Mouse (Mus musculus): ENCODE measurements around the gene Zfp688. TPM values are rescaled to one million over a fixed set of nuclear protein-coding genes. Genes with fewer than 3 reads are reported as not detected.
"Not testable (repeated sequence)": the region's sequence is repeated elsewhere in the genome, so short reads cannot be mapped to it uniquely, and the experiment has no call there.

Zfp688 gene
- polyA plus RNA-seq, 1 experiment from 2014 or later: 29.0 TPM

DNA sequence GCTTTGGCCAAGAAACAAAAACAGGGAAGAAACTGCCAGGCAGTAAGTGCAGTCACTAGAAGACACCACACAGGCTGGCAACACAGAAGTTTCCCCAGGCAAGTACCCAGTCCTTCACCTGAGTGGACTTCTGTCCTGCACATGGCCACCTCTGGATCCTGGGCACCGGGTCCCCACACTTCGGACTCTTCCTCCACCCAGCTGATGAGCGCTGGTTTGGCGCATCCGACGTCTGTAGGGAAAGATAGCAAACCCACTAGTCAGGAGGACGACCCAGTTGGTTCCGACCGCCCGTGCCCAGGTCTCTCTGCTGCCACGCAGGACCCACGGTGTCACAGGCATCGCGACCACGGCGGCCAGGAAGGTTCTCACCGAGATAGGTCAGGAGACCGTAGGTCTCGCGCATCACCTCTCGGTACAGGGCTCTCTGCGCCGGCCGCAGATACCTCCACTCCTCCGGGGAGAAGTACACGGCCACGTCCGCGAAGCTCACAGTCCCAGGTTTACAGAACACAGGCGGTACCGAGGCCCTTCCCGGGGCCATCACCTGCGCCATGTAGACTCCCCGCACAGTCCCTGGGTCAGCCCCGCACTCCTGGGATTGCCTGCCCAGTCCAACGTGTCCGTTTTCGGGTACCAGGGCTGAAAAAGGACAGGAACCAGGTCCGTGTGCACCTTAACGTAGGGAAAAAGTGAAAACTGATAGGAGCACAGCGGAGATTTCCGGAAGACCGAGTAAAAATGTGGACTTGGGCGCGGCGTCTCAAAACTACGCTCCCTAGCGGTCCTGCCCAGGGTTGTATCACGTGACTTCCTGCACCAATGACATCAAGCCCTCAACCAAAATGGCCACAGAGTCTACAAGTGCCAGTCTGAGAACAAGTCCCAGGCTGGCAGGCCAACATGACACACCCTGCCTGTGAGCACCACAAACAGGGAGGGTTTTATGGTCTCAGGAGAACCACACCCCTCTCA is 46.3 kb downstream of the Zfp688 start, which contains the start of gene Zfp747:
TSS of gene Zfp747 (minus strand) at position 780 of the 975 bp plus-strand sequence.
- H3K27me3 ChIP-seq (replicated peaks; ENCODE audit: low read depth, poor library complexity, severe bottlenecking); H3K4me1 ChIP-seq; H3K9me3 ChIP-seq: not testable (repeated sequence)
- Histone ChIP-seq H3K4me3 (peak within 1 kb of the TSS; percentile 78), H3K36me3 (replicated peaks) (peaks cover 33% of the 10 kb centered on the region), H3K27ac (replicated peaks) (peak within 1 kb of the TSS; percentile 84)
- peak; percentile 87 for DNase-seq (ENCODE audit: low spot score)
- WGBS: 4% methylated on average over 49 of the region's 49 CpGs

DNA sequence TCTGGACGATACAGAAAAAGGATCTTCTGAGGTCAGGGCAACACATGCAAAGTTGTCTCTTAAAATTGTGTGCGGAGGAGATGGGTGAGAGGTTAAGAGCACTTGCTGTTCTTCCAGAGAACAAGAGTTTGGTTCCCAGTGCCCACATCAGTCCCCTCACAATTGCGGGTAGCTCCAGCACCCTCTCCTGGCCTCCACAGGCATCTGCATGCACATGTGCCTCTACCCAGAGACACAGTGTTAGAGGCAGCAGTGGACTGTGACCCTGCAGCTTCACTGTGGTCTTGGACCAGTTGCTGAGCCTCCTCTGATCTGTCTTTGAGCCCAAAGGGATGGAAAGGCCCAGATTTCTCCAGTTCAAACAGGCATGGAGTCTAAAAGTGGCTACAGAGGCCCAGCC is 50.0 kb downstream of the Zfp688 start:
- 80% methylated on average over 3 of the region's 3 CpGs for WGBS
- not testable (repeated sequence) for H3K9me3 ChIP-seq; DNase-seq (ENCODE audit: low spot score); H3K4me3 ChIP-seq; H3K27ac ChIP-seq (replicated peaks); H3K4me1 ChIP-seq; H3K27me3 ChIP-seq (replicated peaks; ENCODE audit: low read depth, poor library complexity, severe bottlenecking)
- H3K36me3 ChIP-seq (replicated peaks): peaks cover 33% of the 10 kb centered on the region

DNA sequence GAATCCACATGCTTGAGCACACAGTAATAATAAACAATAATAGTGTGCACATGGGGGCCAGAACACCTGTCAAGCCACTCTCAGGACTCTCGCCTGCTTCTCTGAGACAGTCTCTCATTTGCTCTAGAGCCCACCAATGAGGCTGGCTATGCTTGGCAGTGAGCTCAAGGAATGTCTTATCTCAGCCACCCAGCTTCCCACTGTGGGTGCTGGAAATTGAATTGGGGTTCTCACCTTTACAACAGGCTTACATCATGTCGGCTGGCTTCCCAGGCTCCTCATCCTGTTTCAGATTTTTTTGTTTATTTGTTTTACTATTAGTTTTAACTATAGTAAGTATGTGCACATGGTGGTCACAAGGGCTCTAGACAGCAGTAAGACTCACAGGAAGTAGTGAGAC is 50.7 kb downstream of the Zfp688 start:
- Histone ChIP-seq H3K4me3 (no peak overlapping the region), H3K9me3 (peaks cover 10% of the 10 kb centered on the region), H3K4me1 (peaks cover 9% of the 10 kb centered on the region), H3K27ac (replicated peaks) (no peak overlapping the region), H3K36me3 (replicated peaks) (peaks cover 33% of the 10 kb centered on the region), H3K27me3 (replicated peaks; ENCODE audit: low read depth, poor library complexity, severe bottlenecking) (no peaks in the 10 kb centered on the region)
- no peak for DNase-seq (ENCODE audit: low spot score)
- WGBS: 81% methylated on average over 2 of the region's 2 CpGs

Other genes starting within 250 kb of the Zfp688 start
- 89.9 and 93.4 TPM in 2 replicates for gene Cd2bp2, start 226.0 kb downstream of the Zfp688 start, polyA plus RNA-seq (2016; fragmentation: Nextera tagmentation; extraction: Ambion mirVana)
- gene Tbc1d10b, start 213.6 kb downstream of the Zfp688 start, polyA plus RNA-seq (2016; fragmentation: Nextera tagmentation; extraction: Ambion mirVana): 31.3 and 34.4 TPM in 2 replicates
- 9.3 and 10.7 TPM in 2 replicates for gene Mylpf, start 213.2 kb downstream of the Zfp688 start, polyA plus RNA-seq (2016; fragmentation: Nextera tagmentation; extraction: Ambion mirVana)
- 73.5 and 75.8 TPM in 2 replicates for gene Zfp553, start 189.0 kb downstream of the Zfp688 start, polyA plus RNA-seq (2016; fragmentation: Nextera tagmentation; extraction: Ambion mirVana)
- 27.3 and 30.0 TPM in 2 replicates for gene Sept1, start 188.9 kb downstream of the Zfp688 start, polyA plus RNA-seq (2016; fragmentation: Nextera tagmentation; extraction: Ambion mirVana)
- 65.1 and 69.1 TPM in 2 replicates for gene Zfp771, start 177.8 kb downstream of the Zfp688 start, polyA plus RNA-seq (2016; fragmentation: Nextera tagmentation; extraction: Ambion mirVana)
- 363 and 380 TPM in 2 replicates for gene Dctpp1, start 161.4 kb downstream of the Zfp688 start, polyA plus RNA-seq (2016; fragmentation: Nextera tagmentation; extraction: Ambion mirVana)
- 82.5 and 86.4 TPM in 2 replicates for gene Sephs2, start 148.0 kb downstream of the Zfp688 start, polyA plus RNA-seq (2016; fragmentation: Nextera tagmentation; extraction: Ambion mirVana)
- gene Itgal, start 125.8 kb downstream of the Zfp688 start, polyA plus RNA-seq (2016; fragmentation: Nextera tagmentation; extraction: Ambion mirVana): 0.73 and 0.82 TPM in 2 replicates
- gene Zfp768, start 76.5 kb downstream of the Zfp688 start, polyA plus RNA-seq (2016; fragmentation: Nextera tagmentation; extraction: Ambion mirVana): 19.7 and 20.9 TPM in 2 replicates
- 9.0 and 9.3 TPM in 2 replicates for gene Zfp747, start 46.0 kb downstream of the Zfp688 start, polyA plus RNA-seq (2016; fragmentation: Nextera tagmentation; extraction: Ambion mirVana)
- gene 9130019O22Rik, start 34.9 kb downstream of the Zfp688 start, polyA plus RNA-seq (2016; fragmentation: Nextera tagmentation; extraction: Ambion mirVana): 5.1 and 6.4 TPM in 2 replicates
- 4.6 and 5.5 TPM in 2 replicates for gene E430018J23Rik, start 28.4 kb downstream of the Zfp688 start, polyA plus RNA-seq (2016; fragmentation: Nextera tagmentation; extraction: Ambion mirVana)
- 6.1 and 7.1 TPM in 2 replicates for gene Zfp764, start 15.2 kb downstream of the Zfp688 start, polyA plus RNA-seq (2016; fragmentation: Nextera tagmentation; extraction: Ambion mirVana)
- gene Zfp689, start 27.1 kb upstream of the Zfp688 start, polyA plus RNA-seq (2016; fragmentation: Nextera tagmentation; extraction: Ambion mirVana): 13.4 and 17.7 TPM in 2 replicates
- 46.3 and 47.9 TPM in 2 replicates for gene Prr14, start 37.5 kb upstream of the Zfp688 start, polyA plus RNA-seq (2016; fragmentation: Nextera tagmentation; extraction: Ambion mirVana)
- gene Fbrs, start 57.1 kb upstream of the Zfp688 start, polyA plus RNA-seq (2016; fragmentation: Nextera tagmentation; extraction: Ambion mirVana): 8.6 and 9.0 TPM in 2 replicates
- 55.8 and 62.8 TPM in 2 replicates for gene Srcap, start 89.9 kb upstream of the Zfp688 start, polyA plus RNA-seq (2016; fragmentation: Nextera tagmentation; extraction: Ambion mirVana)
- 16.6 and 17.8 TPM in 2 replicates for gene Gm42715, start 97.5 kb upstream of the Zfp688 start, polyA plus RNA-seq (2016; fragmentation: Nextera tagmentation; extraction: Ambion mirVana)
- 5.1 and 7.3 TPM in 2 replicates for gene Tmem265, start 139.3 kb upstream of the Zfp688 start, polyA plus RNA-seq (2016; fragmentation: Nextera tagmentation; extraction: Ambion mirVana)
- 40.7 and 43.4 TPM in 2 replicates for gene Phkg2, start 151.3 kb upstream of the Zfp688 start, polyA plus RNA-seq (2016; fragmentation: Nextera tagmentation; extraction: Ambion mirVana)
- gene Ccdc189, start 166.5 kb upstream of the Zfp688 start, polyA plus RNA-seq (2016; fragmentation: Nextera tagmentation; extraction: Ambion mirVana): 11.8 and 15.3 TPM in 2 replicates
- 61.2 and 64.2 TPM in 2 replicates for gene Rnf40, start 166.7 kb upstream of the Zfp688 start, polyA plus RNA-seq (2016; fragmentation: Nextera tagmentation; extraction: Ambion mirVana)
- 31.6 and 33.6 TPM in 2 replicates for gene Zfp629, start 193.7 kb upstream of the Zfp688 start, polyA plus RNA-seq (2016; fragmentation: Nextera tagmentation; extraction: Ambion mirVana)